Mouse (Mus musculus) MEL (cell line): Measurements from ENCODE around the gene Hacd3.

Experiments
- CTCF ChIP-seq, 3 experiments: IDR thresholded peaks in 2 of 3; conservative IDR thresholded peaks in 1 of 3; 2 replicates each; pipeline ENCODE4 v1.5.1; 2011 to 2012; ENCODE audit warnings: low read length in 3 of 3, low read depth in 2 of 3, mild to moderate bottlenecking in 2 of 3, improper control_type of control experiment in 1 of 3, inconsistent platforms in 1 of 3, mixed read lengths in 1 of 3, moderate library complexity in 1 of 3; ENCODE audit not compliant: control insufficient read depth in 1 of 3, insufficient read depth in 1 of 3, poor library complexity in 1 of 3, severe bottlenecking in 1 of 3
- EP300 ChIP-seq, 2 experiments: IDR thresholded peaks; 2 replicates each; pipeline ENCODE4 v1.6.1; 2011; ENCODE audit warnings: improper control_type of control experiment in 2 of 2, low read length in 2 of 2, low read depth in 1 of 2, mild to moderate bottlenecking in 1 of 2
- GATA1 ChIP-seq: IDR thresholded peaks from 2 replicates; pipeline ENCODE4 v1.6.1; 2011; ENCODE audit warnings: low read depth, low read length, improper control_type of control experiment
- MAX ChIP-seq: IDR thresholded peaks from 2 replicates; pipeline ENCODE4 v1.6.1; 2011; ENCODE audit warnings: low read length, improper control_type of control experiment
- MEF2A ChIP-seq: IDR thresholded peaks from 2 replicates; pipeline ENCODE4 v1.6.1; 2014; ENCODE audit warnings: low read depth, mild to moderate bottlenecking, inconsistent platforms, low read length, improper control_type of control experiment; ENCODE audit not compliant: poor library complexity, insufficient replicate concordance, severe bottlenecking; ENCODE audit errors: extremely low read depth
- MYC ChIP-seq: IDR thresholded peaks from 2 replicates; pipeline ENCODE4 v1.6.1; 2011; ENCODE audit warnings: low read depth, mild to moderate bottlenecking, low read length, improper control_type of control experiment, moderate library complexity
- NELFE ChIP-seq: IDR thresholded peaks from 2 replicates; pipeline ENCODE4 v1.6.1; 2011; ENCODE audit warnings: low read depth, low read length, improper control_type of control experiment
- POLR2A ChIP-seq, 2 experiments: IDR thresholded peaks; 2 replicates each; pipeline ENCODE4 v1.6.1; 2011 to 2012; ENCODE audit warnings: low read length in 2 of 2, mild to moderate bottlenecking in 2 of 2, control low read depth in 1 of 2, improper control_type of control experiment in 1 of 2, low read depth in 1 of 2, moderate library complexity in 1 of 2; ENCODE audit not compliant: control insufficient read depth in 1 of 2, insufficient read depth in 1 of 2, poor library complexity in 1 of 2

- TF ChIP-seq EP300 (IDR thresholded peaks at IDR 0.05; ENCODE audit: low read depth in 1 of 2, low read length in 2 of 2) (peak in 1 of 2 experiments; percentile 37; a peak in 2 of 4 replicates), MEF2A (0 out of 2 replicates have a peak, but pooled peaks have one; percentile 36), NELFE (peak; percentile 92), GATA1 (no peak), MAX (peak; percentile 78), MYC (peak; percentile 74), POLR2A (IDR thresholded peaks at IDR 0.05; ENCODE audit: control insufficient read depth in 1 of 2, insufficient read depth in 1 of 2, low read depth in 1 of 2, low read length in 2 of 2, poor library complexity in 1 of 2) (peak in 1 of 2 experiments; percentile 94; a peak in 2 of 4 replicates), CTCF (IDR thresholded peaks at IDR 0.05 in 2 of 3, conservative IDR thresholded peaks at IDR 0.05 in 1 of 3; ENCODE audit: control insufficient read depth in 1 of 3, insufficient read depth in 1 of 3, low read depth in 2 of 3, low read length in 3 of 3, poor library complexity in 1 of 3, severe bottlenecking in 1 of 3) (peak; percentile 67 to 97 (median 91))
These were observed 61.1 kb downstream of the Hacd3 start, which contains the start of gene Ints14 for GRCm38 (mm10) chr9:64960117-64960977.
